In genomic region chr4:141614946-141615345, GRCm38 (mm10) we compare ENCODE assay signal across 18 mouse cellular contexts. TPM values are rescaled to one million over a fixed set of nuclear protein-coding genes. Genes with fewer than 3 reads are reported as not detected.
"Had no signal": no experiment of that assay in that cellular context is flagged by ENCODE, and none has a peak within 500 bp of the region (broad histone marks: within the 10 kb centered on the region; RNA-seq: fewer than 3 reads in every experiment).

No protein-coding gene starts in this region.

- H3K27me3 ChIP-seq: limb, embryonic 13.5 days; neural tube, embryonic 15.5 days had no signal

- H3K9me3 ChIP-seq: limb, embryonic 13.5 days; midbrain, embryonic 10.5 days; neural tube, embryonic 15.5 days had no signal

- H3K4me3 ChIP-seq: limb, embryonic 13.5 days; midbrain, embryonic 10.5 days; myocyte; neural tube, embryonic 15.5 days had no signal

- H3K36me3 ChIP-seq: limb, embryonic 13.5 days; midbrain, embryonic 10.5 days; neural tube, embryonic 15.5 days had no signal

- DNase-seq: kidney, adult 11 months; kidney, adult 9 months; kidney, postnatal 36 days; layer of hippocampus, adult 9-11 months; layer of hippocampus, postnatal 36 days; lung, adult 18-20 months; right cerebral cortex, postnatal 4 days; spleen, adult 18-20 months; thymus, postnatal 36 days had no signal

- H3K27ac ChIP-seq: kidney, postnatal 0 days; limb, embryonic 13.5 days; liver, embryonic 14.5 days; neural tube, embryonic 15.5 days had no signal

RNA-seq across cellular contexts. Expression of gene Slc25a34, which starts 8.7 kb away (rescaled TPM):
- polyA plus RNA-seq: limb, embryonic 13.5 days; neural tube, embryonic 11.5 days; stomach, embryonic 14.5 days; thymus, postnatal 0 days had no signal
